ENCODE assay signal across 12 mouse cellular contexts in the genomic region with DNA sequence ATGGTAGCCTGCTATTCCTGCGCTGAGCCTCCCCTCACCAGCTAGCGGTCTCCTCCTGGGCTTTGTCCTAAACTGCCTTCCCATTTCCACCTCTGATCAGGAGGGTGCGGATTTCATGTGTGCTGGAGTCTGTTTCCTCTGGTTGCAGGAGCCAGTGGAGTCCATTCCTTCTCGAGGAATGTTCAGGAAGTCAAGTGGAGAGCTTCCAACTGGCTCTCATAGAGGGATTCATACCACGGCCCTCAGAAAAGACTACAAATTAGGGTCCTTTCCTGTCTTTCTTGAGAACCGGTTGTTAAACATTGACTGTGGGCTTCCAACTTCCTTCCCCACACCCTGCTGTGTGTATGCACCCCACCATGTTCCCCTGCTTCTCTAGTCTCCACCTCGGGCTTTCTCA.
DNase-seq lines count a peak whose midpoint lies in the region; ATAC-seq and TF ChIP-seq lines count a peak whose summit lies in the region.
"Had no signal": no experiment of that assay in that cellular context is flagged by ENCODE, and none has a peak within 500 bp of the region (broad histone marks: within the 10 kb centered on the region; RNA-seq: fewer than 3 reads in every experiment).

No protein-coding gene starts in this region.

- TF ChIP-seq EP300 in stomach, postnatal 0 days (optimal IDR thresholded peaks at IDR 0.05) = no peak

- H3K27me3 ChIP-seq in heart, embryonic 15.5 days = peaks cover 4% of the 10 kb centered on the region; the same call in 1 of the 2 replicates
- no peaks in the 10 kb centered on the region for H3K27me3 ChIP-seq in stomach, postnatal 0 days (ENCODE audit: control insufficient read depth, insufficient read depth, low read length)

- H3K9ac ChIP-seq in heart, embryonic 15.5 days = no peak overlapping the region
- H3K9ac ChIP-seq in stomach, postnatal 0 days (ENCODE audit: low read length) = no peak overlapping the region

- no peak for TF ChIP-seq POLR2A in lung, adult 2 months (IDR thresholded peaks at IDR 0.05; ENCODE audit: borderline replicate concordance, extremely low read depth, low read depth, low read length)

- peak; percentile 45 for DNase-seq in kidney, postnatal 10 days
- DNase-seq in kidney, adult 18-20 months = no peak
- peak; percentile 7 for DNase-seq in lung, adult 2 months
- no peak for DNase-seq in stomach, postnatal 0 days (ENCODE audit: low spot score)
- no peak for DNase-seq in layer of hippocampus, adult 8-10 months (ENCODE audit: low spot score in 2 of 2)
- DNase-seq in retina, embryonic 14.5 days (ENCODE audit: low spot score) = no peak
- DNase-seq: cerebellum, adult 2 months; kidney, adult 11 months; thymus, postnatal 25 days had no signal

- ATAC-seq in heart, embryonic 15.5 days (replicated peaks; ENCODE audit: insufficient number of reproducible peaks, insufficient read depth, low FRiP score, low read depth) = no peak
- no peak; the same call in 1 of the 2 replicates for ATAC-seq in stomach, postnatal 0 days (ENCODE audit: low FRiP score, low TSS enrichment)

- no peak overlapping the region for H3K4me2 ChIP-seq in heart, embryonic 15.5 days
- H3K4me2 ChIP-seq in stomach, postnatal 0 days (replicated peaks; ENCODE audit: low read depth) = no peak overlapping the region

- peaks cover 29% of the 10 kb centered on the region for H3K4me1 ChIP-seq in heart, embryonic 15.5 days (replicated peaks)
- peaks cover 26% of the 10 kb centered on the region for H3K4me1 ChIP-seq in lung, adult 2 months (ENCODE audit: control insufficient read depth, insufficient read depth, low read length)
- H3K4me1 ChIP-seq in stomach, postnatal 0 days (replicated peaks; ENCODE audit: control insufficient read depth, insufficient read depth) = peaks cover 8% of the 10 kb centered on the region; the same call in 1 of the 2 replicates

- 56% methylated on average over 7 of the region's 7 CpGs for WGBS in heart, embryonic 15.5 days
- WGBS in lung, adult 2 months = 14% methylated on average over 7 of the region's 7 CpGs
- 42% methylated on average over 7 of the region's 7 CpGs for WGBS in stomach, postnatal 0 days

- H3K9me3 ChIP-seq in heart, embryonic 15.5 days (replicated peaks) = no peaks in the 10 kb centered on the region
- no peaks in the 10 kb centered on the region for H3K9me3 ChIP-seq in stomach, postnatal 0 days (ENCODE audit: control insufficient read depth, low read length)

- no peaks in the 10 kb centered on the region for H3K36me3 ChIP-seq in heart, embryonic 15.5 days
- no peaks in the 10 kb centered on the region for H3K36me3 ChIP-seq in stomach, postnatal 0 days (ENCODE audit: control insufficient read depth, insufficient read depth, low read length)

- no peak overlapping the region for H3K4me3 ChIP-seq in heart, embryonic 15.5 days
- no peak overlapping the region for H3K4me3 ChIP-seq in lung, adult 2 months (replicated peaks; ENCODE audit: extremely low read depth, low read depth, low read length)
- H3K4me3 ChIP-seq in stomach, postnatal 0 days (ENCODE audit: low read depth, low read length) = no peak overlapping the region
- H3K4me3 ChIP-seq: left cerebral cortex, adult 2 months had no signal

- TF ChIP-seq CTCF in lung, adult 2 months (IDR thresholded peaks at IDR 0.05; ENCODE audit: insufficient read depth, low read length) = no peak
- TF ChIP-seq CTCF in stomach, postnatal 0 days (IDR thresholded peaks at IDR 0.05; ENCODE audit: low read depth) = no peak

- H3K27ac ChIP-seq in heart, embryonic 15.5 days = peak overlapping the region; percentile 60
- peak overlapping the region; percentile 65 for H3K27ac ChIP-seq in stomach, postnatal 0 days (replicated peaks)
- H3K27ac ChIP-seq: left cerebral cortex, adult 2 months; macrophage had no signal

Comparison
In these comparisons a context has a peak if more than half of its experiments do, and no peak if none do; other contexts are left out.
1. DNase-seq: peak in kidney, postnatal 10 days (single experiment) and lung, adult 2 months (single experiment); none in kidney, adult 18-20 months (single experiment), stomach, postnatal 0 days (single experiment), layer of hippocampus, adult 8-10 months (0 of 2) and retina, embryonic 14.5 days (single experiment).